Mouse (Mus musculus): ENCODE measurements around the gene Brd4. TPM values are rescaled to one million over a fixed set of nuclear protein-coding genes. Genes with fewer than 3 reads are reported as not detected.
A peak's percentile ranks its signal among the peaks of the same experiment; 100 is the strongest.

The Brd4 gene
- polyA plus RNA-seq, 1 experiment from 2014 or later: 116 TPM

GRCm38 (mm10) chr17:32207586-32208245, 76.8 kb downstream of the Brd4 start:
- WGBS: 83% methylated on average over 5 of the region's 5 CpGs
- H3K36me3 ChIP-seq (replicated peaks): peaks cover 100% of the 10 kb centered on the region
- DNase-seq (ENCODE audit: low spot score): no peak
- no peak overlapping the region for H3K4me3 ChIP-seq
- H3K27me3 ChIP-seq (replicated peaks; ENCODE audit: low read depth, poor library complexity, severe bottlenecking): no peaks in the 10 kb centered on the region
- no peak overlapping the region for H3K27ac ChIP-seq (replicated peaks)
- H3K4me1 ChIP-seq: peaks cover 16% of the 10 kb centered on the region
- no peaks in the 10 kb centered on the region for H3K9me3 ChIP-seq

- DNase-seq (ENCODE audit: low spot score): no peak
- 92% methylated on average over 3 of the region's 3 CpGs for WGBS
- peaks cover 16% of the 10 kb centered on the region for H3K4me1 ChIP-seq
- H3K9me3 ChIP-seq: no peaks in the 10 kb centered on the region
- peaks cover 100% of the 10 kb centered on the region for H3K36me3 ChIP-seq (replicated peaks)
- no peak overlapping the region for H3K27ac ChIP-seq (replicated peaks)
- H3K4me3 ChIP-seq: no peak overlapping the region
- no peaks in the 10 kb centered on the region for H3K27me3 ChIP-seq (replicated peaks; ENCODE audit: low read depth, poor library complexity, severe bottlenecking)
Measured at GRCm38 (mm10) chr17:32205345-32205744, 79.2 kb downstream of the Brd4 start.

- no peaks in the 10 kb centered on the region for H3K9me3 ChIP-seq
- H3K36me3 ChIP-seq (replicated peaks): peaks cover 100% of the 10 kb centered on the region
- WGBS: 90% methylated on average over 3 of the region's 3 CpGs
- H3K4me1 ChIP-seq: 0 out of 2 replicates have a peak, but pooled peaks cover 7% of the 10 kb centered on the region
- H3K27ac ChIP-seq (replicated peaks): no peak overlapping the region
- no peaks in the 10 kb centered on the region for H3K27me3 ChIP-seq (replicated peaks; ENCODE audit: low read depth, poor library complexity, severe bottlenecking)
- no peak overlapping the region for H3K4me3 ChIP-seq
- DNase-seq (ENCODE audit: low spot score): no peak
Measured at GRCm38 (mm10) chr17:32202972-32203371, 81.5 kb downstream of the Brd4 start.

GRCm38 (mm10) chr17:32201086-32201485, 83.4 kb downstream of the Brd4 start:
- Histone ChIP-seq H3K4me1 (no peaks in the 10 kb centered on the region), H3K27ac (replicated peaks) (no peak overlapping the region), H3K27me3 (replicated peaks; ENCODE audit: low read depth, poor library complexity, severe bottlenecking) (no peaks in the 10 kb centered on the region), H3K9me3 (no peaks in the 10 kb centered on the region), H3K4me3 (no peak overlapping the region), H3K36me3 (replicated peaks) (peaks cover 100% of the 10 kb centered on the region)
- 87% methylated on average over 5 of the region's 5 CpGs for WGBS
- no peak for DNase-seq (ENCODE audit: low spot score)

- no peak for DNase-seq (ENCODE audit: low spot score)
- Histone ChIP-seq H3K27me3 (replicated peaks; ENCODE audit: low read depth, poor library complexity, severe bottlenecking) (no peaks in the 10 kb centered on the region), H3K4me3 (no peak overlapping the region), H3K36me3 (replicated peaks) (peaks cover 97% of the 10 kb centered on the region), H3K4me1 (no peaks in the 10 kb centered on the region), H3K9me3 (no peaks in the 10 kb centered on the region), H3K27ac (replicated peaks) (no peak overlapping the region)
- WGBS: 90% methylated on average over 2 of the region's 2 CpGs
Measured at GRCm38 (mm10) chr17:32199796-32200195, 84.7 kb downstream of the Brd4 start.

GRCm38 (mm10) chr17:32197156-32197555, 87.4 kb downstream of the Brd4 start:
- Histone ChIP-seq H3K4me1 (no peaks in the 10 kb centered on the region), H3K27ac (replicated peaks) (no peak overlapping the region), H3K9me3 (no peaks in the 10 kb centered on the region), H3K27me3 (replicated peaks; ENCODE audit: low read depth, poor library complexity, severe bottlenecking) (no peaks in the 10 kb centered on the region), H3K36me3 (replicated peaks) (peaks cover 71% of the 10 kb centered on the region), H3K4me3 (no peak overlapping the region)
- no peak for DNase-seq (ENCODE audit: low spot score)
- 88% methylated on average over 14 of the region's 14 CpGs for WGBS

GRCm38 (mm10) chr17:32195725-32196124, 88.8 kb downstream of the Brd4 start:
- Histone ChIP-seq H3K9me3 (no peaks in the 10 kb centered on the region), H3K27ac (replicated peaks) (no peak overlapping the region), H3K27me3 (replicated peaks; ENCODE audit: low read depth, poor library complexity, severe bottlenecking) (peaks cover under 1% of the 10 kb centered on the region; the same call in 1 of the 2 replicates), H3K4me1 (no peaks in the 10 kb centered on the region), H3K4me3 (no peak overlapping the region), H3K36me3 (replicated peaks) (peaks cover 57% of the 10 kb centered on the region)
- DNase-seq (ENCODE audit: low spot score): no peak
- 93% methylated on average over 5 of the region's 5 CpGs for WGBS

- DNase-seq (ENCODE audit: low spot score): no peak
- Histone ChIP-seq H3K4me3 (no peak overlapping the region), H3K36me3 (replicated peaks) (peaks cover 29% of the 10 kb centered on the region), H3K27ac (replicated peaks) (no peak overlapping the region), H3K9me3 (no peaks in the 10 kb centered on the region), H3K27me3 (replicated peaks; ENCODE audit: low read depth, poor library complexity, severe bottlenecking) (peaks cover 28% of the 10 kb centered on the region), H3K4me1 (peaks cover 18% of the 10 kb centered on the region)
- 83% methylated on average over 5 of the region's 5 CpGs for WGBS
Measured at GRCm38 (mm10) chr17:32193010-32193409, 91.5 kb downstream of the Brd4 start.

- WGBS: 11% methylated on average over 5 of the region's 5 CpGs
- H3K4me1 ChIP-seq: peaks cover 18% of the 10 kb centered on the region
Measured at GRCm38 (mm10) chr17:32189850-32190249, 94.7 kb downstream of the Brd4 start.

GRCm38 (mm10) chr17:32188863-32189636, 95.5 kb downstream of the Brd4 start, which contains the start of gene Ephx3:
Ephx3 (minus strand) TSS chr17:32189549.
- 6% methylated on average over 42 of the region's 42 CpGs for WGBS
- DNase-seq (ENCODE audit: low spot score): peak; percentile 43
- Histone ChIP-seq H3K9me3 (no peaks in the 10 kb centered on the region), H3K4me1 (peaks cover 18% of the 10 kb centered on the region), H3K27me3 (replicated peaks; ENCODE audit: low read depth, poor library complexity, severe bottlenecking) (peaks cover 36% of the 10 kb centered on the region), H3K36me3 (replicated peaks) (no peaks in the 10 kb centered on the region; the same call in 1 of the 2 replicates), H3K27ac (replicated peaks) (no peak within 1 kb of the TSS; the same call in 1 of the 2 replicates), H3K4me3 (peak within 1 kb of the TSS; percentile 56)

More at GRCm38 (mm10) chr17:32189850-32190249, 94.7 kb downstream of the Brd4 start:
- H3K36me3 ChIP-seq (replicated peaks): no peaks in the 10 kb centered on the region; the same call in none of the 2 replicates
- no peak overlapping the region for H3K27ac ChIP-seq (replicated peaks)
- no peak for DNase-seq (ENCODE audit: low spot score)
- H3K27me3 ChIP-seq (replicated peaks; ENCODE audit: low read depth, poor library complexity, severe bottlenecking): peaks cover 36% of the 10 kb centered on the region
- H3K9me3 ChIP-seq: no peaks in the 10 kb centered on the region
- peak overlapping the region; percentile 56 for H3K4me3 ChIP-seq

GRCm38 (mm10) chr17:32183017-32183416, 101.5 kb downstream of the Brd4 start:
- Histone ChIP-seq H3K27me3 (replicated peaks; ENCODE audit: low read depth, poor library complexity, severe bottlenecking) (peaks cover 8% of the 10 kb centered on the region), H3K4me3 (no peak overlapping the region), H3K4me1 (peaks cover 26% of the 10 kb centered on the region), H3K9me3 (no peaks in the 10 kb centered on the region), H3K36me3 (replicated peaks) (no peaks in the 10 kb centered on the region), H3K27ac (replicated peaks) (no peak overlapping the region)
- no peak for DNase-seq (ENCODE audit: low spot score)
- WGBS: 29% methylated on average over 8 of the region's 8 CpGs

GRCm38 (mm10) chr17:32179621-32180491, 104.7 kb downstream of the Brd4 start:
- 61% methylated on average over 11 of the region's 11 CpGs for WGBS
- no peak for DNase-seq (ENCODE audit: low spot score)
- Histone ChIP-seq H3K9me3 (no peaks in the 10 kb centered on the region), H3K27ac (replicated peaks) (peak overlapping the region; percentile 10; the same call in 1 of the 2 replicates), H3K4me3 (no peak overlapping the region), H3K4me1 (peaks cover 26% of the 10 kb centered on the region), H3K36me3 (replicated peaks) (no peaks in the 10 kb centered on the region), H3K27me3 (replicated peaks; ENCODE audit: low read depth, poor library complexity, severe bottlenecking) (no peaks in the 10 kb centered on the region; the same call in 1 of the 2 replicates)

Data from embryonic facial prominence, embryonic 10.5 days (tissue).